Mouse (Mus musculus): ENCODE results near the gene 1810030O07Rik. TPM values are rescaled to one million over a fixed set of nuclear protein-coding genes. Genes with fewer than 3 reads are reported as not detected.
"Not testable (repeated sequence)": the region's sequence is repeated elsewhere in the genome, so short reads cannot be mapped to it uniquely, and the experiment has no call there.

Gene 1810030O07Rik
- total RNA-seq (2021), result 10 to 100 TPM; 13.6 to 15.6 TPM
- long read RNA-seq, experiment 1, transcript 1810030O07Rik-201 (7 exons, 2,699 nt), result major isoform, 17 of 26 reads
- long read RNA-seq, experiment 1, partial matches to known transcripts, result 4 of 26 reads
- long read RNA-seq, experiment 1, other reads (novel, unspliced or antisense), result 5 of 26 reads
- long read RNA-seq, experiment 2, transcript 1810030O07Rik-201 (7 exons, 2,699 nt), result major isoform, 8 of 17 reads
- long read RNA-seq, experiment 2, partial matches to known transcripts, result 2 of 17 reads
- long read RNA-seq, experiment 2, other reads (novel, unspliced or antisense), result 7 of 17 reads

GRCm38 (mm10) chrX:12673054-12673775 lies at the start of gene 1810030O07Rik:
Gene 1810030O07Rik (minus strand): TSS chrX:12673668.
- peak within 1 kb of the TSS; percentile 92 for H3K27ac ChIP-seq
- intact Hi-C loops (cut with DNase I), result loop anchor here (2.0 to 10.0 kb wide), 4 partner anchors 89 to 402 kb away; partner anchors contain the start of genes Med14 and Usp9x
- peak; percentile 87 to 88 for DNase-seq (ENCODE audit: extremely low spot score in 1 of 2, low spot score in 2 of 2)
- no peak for TF ChIP-seq CTCF (IDR thresholded peaks at IDR 0.05)
- peak within 1 kb of the TSS; percentile 79 for H3K4me3 ChIP-seq

- Histone ChIP-seq H3K4me3 (no peak overlapping the region), H3K27ac (no peak overlapping the region)
- TF ChIP-seq CTCF (IDR thresholded peaks at IDR 0.05), result no peak
- intact Hi-C loops (cut with DNase I), result no loop called here
- DNase-seq (ENCODE audit: extremely low spot score in 1 of 2, low spot score in 2 of 2), result no peak
Measured at GRCm38 (mm10) chrX:12716036-12716435, 42.6 kb upstream of the 1810030O07Rik start.

DNA sequence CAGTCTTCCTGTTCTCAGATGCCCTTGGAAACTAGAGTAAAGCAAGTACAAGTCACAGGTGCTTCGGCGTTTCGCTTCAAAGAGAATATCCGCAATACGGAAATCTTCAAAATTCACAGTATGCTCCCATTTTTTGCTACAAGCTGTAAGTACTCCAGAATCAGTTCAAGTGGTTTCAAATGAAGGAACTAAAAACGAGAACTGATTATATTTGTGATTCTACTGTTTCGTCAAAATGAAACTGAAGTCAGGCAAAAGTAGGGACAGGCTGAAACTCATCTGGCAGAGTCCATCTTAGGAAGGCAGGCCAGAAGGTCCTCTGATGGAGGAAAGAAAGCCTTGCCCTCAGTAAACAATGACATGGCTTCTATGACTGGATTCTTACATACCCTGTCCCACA lies 40.3 kb upstream of the 1810030O07Rik start:
- intact Hi-C loops (cut with DNase I), result no loop called here
- no peak for TF ChIP-seq CTCF (IDR thresholded peaks at IDR 0.05)

DNA sequence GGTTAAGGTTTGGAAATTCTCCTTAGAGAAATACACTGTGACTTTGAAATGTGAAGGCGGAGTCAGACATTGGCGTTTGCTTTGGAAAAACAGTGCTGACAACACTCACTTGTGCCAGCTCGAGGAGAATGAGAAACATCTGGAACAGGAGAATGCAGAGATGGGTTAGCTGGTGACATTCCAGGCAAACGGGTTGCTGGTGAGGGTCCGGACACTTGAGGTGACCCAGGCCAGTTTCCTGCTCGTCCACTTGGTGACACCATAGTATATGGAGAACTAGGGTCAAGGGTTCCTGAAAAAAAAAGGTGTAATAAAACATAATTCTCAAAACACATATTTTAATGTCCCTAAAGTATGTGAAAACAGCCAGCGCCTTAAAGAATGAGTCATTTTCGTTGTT lies 13.4 kb upstream of the 1810030O07Rik start:
- no peak for TF ChIP-seq CTCF (IDR thresholded peaks at IDR 0.05)
- Histone ChIP-seq H3K4me3 (no peak overlapping the region), H3K27ac (no peak overlapping the region)
- no peak for DNase-seq (ENCODE audit: extremely low spot score in 1 of 2, low spot score in 2 of 2)
- intact Hi-C loops (cut with DNase I), result loop anchor here (10.0 kb wide), 1 partner anchor 518 kb away; no protein-coding TSS in a partner anchor

More for the DNA sequence above, 40.3 kb upstream of the 1810030O07Rik start:
- no peak for DNase-seq (ENCODE audit: extremely low spot score in 1 of 2, low spot score in 2 of 2)
- H3K4me3 ChIP-seq, result no peak overlapping the region
- no peak overlapping the region for H3K27ac ChIP-seq

- intact Hi-C loops (cut with DNase I), result loop anchor here (10.0 kb wide), 1 partner anchor 519 kb away; no protein-coding TSS in a partner anchor
- Histone ChIP-seq H3K27ac (no peak overlapping the region), H3K4me3 (no peak overlapping the region)
- TF ChIP-seq CTCF (IDR thresholded peaks at IDR 0.05), result no peak
- no peak for DNase-seq (ENCODE audit: extremely low spot score in 1 of 2, low spot score in 2 of 2)
Measured at GRCm38 (mm10) chrX:12686071-12686470, 12.6 kb upstream of the 1810030O07Rik start.

DNA sequence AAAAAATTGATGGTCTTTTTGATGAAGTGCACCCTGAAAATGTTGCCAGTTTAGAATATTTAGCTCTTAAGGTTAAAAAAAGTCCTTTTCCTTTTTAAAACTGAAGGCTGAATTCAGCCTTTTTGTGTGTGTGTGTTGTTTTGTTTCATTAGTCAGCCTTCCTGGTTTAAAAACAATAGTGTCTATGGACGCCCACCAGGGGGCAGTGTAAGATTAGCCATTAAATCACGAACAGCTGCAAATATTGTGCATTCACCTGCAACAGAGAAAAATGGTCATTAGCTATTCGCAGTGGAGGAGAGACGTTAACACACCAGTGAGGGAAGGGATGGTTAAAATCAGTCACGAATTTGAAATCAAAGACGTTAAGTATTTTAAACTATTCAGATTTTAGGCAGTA lies 3.9 kb upstream of the 1810030O07Rik start:
- peak; percentile 26 to 66 for DNase-seq (ENCODE audit: extremely low spot score in 1 of 2, low spot score in 2 of 2)
- no peak overlapping the region for H3K4me3 ChIP-seq
- peak; percentile 81 for TF ChIP-seq CTCF (IDR thresholded peaks at IDR 0.05)
- no peak overlapping the region for H3K27ac ChIP-seq
- intact Hi-C loops (cut with DNase I), result loop anchor here (5.0 to 10.0 kb wide), 3 partner anchors 197 to 980 kb away; partner anchors contain the start of gene Usp9x

- intact Hi-C loops (cut with DNase I), result no loop called here
- Histone ChIP-seq H3K27ac (no peak overlapping the region), H3K4me3 (no peak overlapping the region)
- DNase-seq (ENCODE audit: extremely low spot score in 1 of 2, low spot score in 2 of 2), result peak in 1 of 2 experiments; percentile 16
- TF ChIP-seq CTCF (IDR thresholded peaks at IDR 0.05), result no peak
Measured at GRCm38 (mm10) chrX:12653879-12654278, 19.6 kb downstream of the 1810030O07Rik start.

DNA sequence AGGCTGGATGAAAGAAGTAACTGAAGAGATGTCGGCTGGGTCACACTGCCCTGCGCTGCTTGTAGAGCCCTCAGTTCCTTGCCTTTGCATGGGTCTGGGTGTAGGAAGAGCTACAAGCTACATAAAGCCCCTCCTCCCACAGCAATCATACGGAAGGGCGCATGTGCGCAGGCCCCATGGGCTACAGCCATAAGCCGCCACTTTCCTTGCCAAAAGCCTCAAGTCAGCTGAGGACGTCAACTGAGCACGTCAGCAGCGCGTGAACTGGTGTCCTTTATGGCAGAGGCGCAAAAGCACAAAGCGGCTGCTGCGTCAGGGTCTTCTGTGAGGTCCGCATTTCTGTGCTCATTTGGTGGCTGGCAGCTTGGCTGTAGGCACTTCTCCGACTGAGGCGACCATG lies 21.6 kb downstream of the 1810030O07Rik start:
- H3K4me3 ChIP-seq, result no peak overlapping the region
- no peak for DNase-seq (ENCODE audit: extremely low spot score in 1 of 2, low spot score in 2 of 2)
- intact Hi-C loops (cut with DNase I), result no loop called here
- no peak overlapping the region for H3K27ac ChIP-seq
- TF ChIP-seq CTCF (IDR thresholded peaks at IDR 0.05), result no peak

- H3K4me3 ChIP-seq, result no peak overlapping the region
- H3K27ac ChIP-seq, result no peak overlapping the region
- peak in 1 of 2 experiments; percentile 19 for DNase-seq (ENCODE audit: extremely low spot score in 1 of 2, low spot score in 2 of 2)
- intact Hi-C loops (cut with DNase I), result loop anchor here (5.0 kb wide), 1 partner anchor 103 kb away; no protein-coding TSS in a partner anchor
- TF ChIP-seq CTCF (IDR thresholded peaks at IDR 0.05), result no peak; the same call in 1 of the 2 replicates
Measured at GRCm38 (mm10) chrX:12645531-12646304, 27.8 kb downstream of the 1810030O07Rik start.

DNA sequence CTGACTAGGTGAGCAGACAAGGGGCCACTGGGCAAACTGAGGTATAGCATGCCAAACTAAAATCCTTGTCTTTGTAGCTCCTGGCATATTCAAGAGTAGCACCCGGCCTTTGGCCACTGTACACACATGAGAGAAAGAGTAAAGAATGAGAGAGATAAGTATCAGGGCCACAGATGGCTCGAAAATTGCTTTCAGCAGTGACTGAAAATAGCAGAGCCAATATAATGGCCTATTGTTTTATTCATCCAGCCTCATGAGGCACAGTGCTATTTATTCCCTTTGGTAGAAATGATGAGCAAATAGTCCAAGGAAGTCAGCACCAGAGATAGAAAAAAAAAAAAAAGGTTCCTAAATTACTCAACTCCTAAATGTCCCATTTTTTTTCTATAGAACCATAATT lies 28.5 kb downstream of the 1810030O07Rik start:
- intact Hi-C loops (cut with DNase I), result loop anchor here (5.0 kb wide), 1 partner anchor 103 kb away; no protein-coding TSS in a partner anchor
- no peak overlapping the region for H3K4me3 ChIP-seq
- DNase-seq (ENCODE audit: extremely low spot score in 1 of 2, low spot score in 2 of 2), result no peak
- TF ChIP-seq CTCF (IDR thresholded peaks at IDR 0.05), result no peak
- H3K27ac ChIP-seq, result 0 out of 2 replicates have a peak overlapping the region, but pooled peaks have one; percentile 19

GRCm38 (mm10) chrX:12625131-12625530 lies 48.3 kb downstream of the 1810030O07Rik start:
- Histone ChIP-seq H3K4me3 (no peak overlapping the region), H3K27ac (no peak overlapping the region)
- intact Hi-C loops (cut with DNase I), result no loop called here
- no peak for DNase-seq (ENCODE audit: extremely low spot score in 1 of 2, low spot score in 2 of 2)
- TF ChIP-seq CTCF (IDR thresholded peaks at IDR 0.05), result no peak

GRCm38 (mm10) chrX:12612360-12612759 lies 61.1 kb downstream of the 1810030O07Rik start:
- H3K4me3 ChIP-seq; H3K27ac ChIP-seq; intact Hi-C loops (cut with DNase I); DNase-seq (ENCODE audit: extremely low spot score in 1 of 2, low spot score in 2 of 2): not testable (repeated sequence)
